Mouse (Mus musculus) cerebellum, adult 9-10 months (tissue): ENCODE results near the gene Trp53i13.

Source experiments
- DNase-seq: peaks from one replicate; pipeline ENCODE4 v3.0.0; 2022

The Trp53i13 gene

DNA sequence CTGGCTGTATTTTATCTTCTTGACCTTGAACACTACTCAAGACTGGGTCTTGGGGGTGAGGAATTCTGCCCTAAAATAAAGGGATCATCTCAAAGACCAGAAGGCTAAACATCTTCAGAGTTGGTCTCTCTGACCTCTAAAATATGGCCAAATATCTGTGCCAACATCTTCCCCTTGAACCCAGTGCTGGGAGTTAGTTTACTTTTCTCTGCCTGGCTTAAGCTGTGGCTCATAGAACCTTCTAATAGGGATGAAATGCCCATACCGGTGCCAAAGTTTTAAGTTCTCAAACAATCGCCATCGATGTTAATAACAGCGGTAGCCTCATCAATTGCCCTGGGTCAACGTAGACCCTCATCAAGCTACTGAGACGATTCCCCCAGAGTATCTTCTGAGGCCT lies 53.9 kb downstream of the Trp53i13 start:
- DNase-seq = no peak
